Mouse (Mus musculus) liver, postnatal 0 days (tissue): ENCODE results near the gene Gm49373.

ENCODE experiments used
- CTCF ChIP-seq: sonication (generic); IDR thresholded peaks from 2 replicates; pipeline ENCODE4 v1.5.1; 2016; ENCODE audit warnings: antibody characterized with exemption, low read depth
- EP300 ChIP-seq: IDR thresholded peaks from 2 replicates; pipeline ENCODE4 v1.6.1; 2016; ENCODE audit warnings: antibody characterized with exemption, low read depth, mild to moderate bottlenecking

DNA sequence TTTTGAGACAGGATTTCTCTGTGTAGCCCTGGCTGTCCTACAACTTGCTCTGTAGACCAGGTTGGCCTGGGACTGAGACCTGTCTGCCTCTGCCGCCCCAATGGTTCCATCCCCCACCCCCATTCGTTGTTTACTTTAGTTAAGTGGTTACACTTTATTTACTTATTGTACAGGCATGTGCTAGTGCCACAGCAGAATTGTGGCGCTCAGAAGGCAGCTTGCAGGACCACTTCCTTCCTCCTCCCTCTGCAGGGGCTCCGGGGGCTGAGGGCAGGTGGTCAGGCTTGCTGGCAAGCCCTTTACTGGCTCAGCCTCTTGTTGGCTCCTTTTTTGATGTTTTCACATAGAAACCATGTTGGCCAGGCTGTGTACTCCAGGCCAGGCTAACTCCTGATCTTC is 55.7 kb downstream of the Gm49373 start:
- no peak for TF ChIP-seq CTCF
- TF ChIP-seq EP300, result no peak
